Mouse (Mus musculus): ENCODE data around the gene Tshb. TPM values are rescaled to one million over a fixed set of nuclear protein-coding genes. Genes with fewer than 3 reads are reported as not detected.

The Tshb gene
- polyA plus RNA-seq (2012; rRNA removed) = not detected in 2 replicates

GRCm38 (mm10) chr3:102782618-102783017 lies at the start of gene Tshb:
Gene Tshb, minus strand, starts transcription at chr3:102782718.

GRCm38 (mm10) chr3:102734313-102735030 lies 48.0 kb downstream of the Tshb start, which contains the start of gene Tspan2:
Gene Tspan2, plus strand, starts transcription at chr3:102734529.

Other genes starting within 250 kb of the Tshb start
- gene Tspan2, start 48.2 kb downstream of the Tshb start, polyA plus RNA-seq (2012; rRNA removed) = 3.5 and 3.6 TPM in 2 replicates
- gene Sycp1, start 153.4 kb upstream of the Tshb start, polyA plus RNA-seq (2012; rRNA removed) = not detected in 2 replicates
- not detected in 2 replicates for gene Nr1h5, start 181.4 kb upstream of the Tshb start, polyA plus RNA-seq (2012; rRNA removed)
- gene Sike1, start 213.0 kb upstream of the Tshb start, polyA plus RNA-seq (2012; rRNA removed) = 18.2 and 23.7 TPM in 2 replicates
- 10.5 and 15.2 TPM in 2 replicates for gene Csde1, start 237.7 kb upstream of the Tshb start, polyA plus RNA-seq (2012; rRNA removed)

Measured in colon, adult 2 months (tissue).